Mouse (Mus musculus): ENCODE data around the gene Gm11639.

Gene Gm11639

GRCm38 (mm10) chr11:104685548-104685947 is at the start of gene Gm11639:
TSS of gene Gm11639 (plus strand) at chr11:104685707.
- no peak for DNase-seq (ENCODE audit: low spot score in 2 of 2)

- peak in 1 of 2 experiments; percentile 91 for DNase-seq (ENCODE audit: low spot score in 2 of 2)
Observed at GRCm38 (mm10) chr11:104637010-104637409, 48.5 kb upstream of the Gm11639 start.

- no peak for DNase-seq (ENCODE audit: low spot score in 2 of 2)
Observed at GRCm38 (mm10) chr11:104638006-104638405, 47.5 kb upstream of the Gm11639 start.

GRCm38 (mm10) chr11:104638906-104639305 is 46.6 kb upstream of the Gm11639 start:
- peak in 1 of 2 experiments; percentile 35 for DNase-seq (ENCODE audit: low spot score in 2 of 2)

GRCm38 (mm10) chr11:104639634-104640033 is 45.9 kb upstream of the Gm11639 start:
- DNase-seq (ENCODE audit: low spot score in 2 of 2) = no peak

GRCm38 (mm10) chr11:104640894-104641293 is 44.6 kb upstream of the Gm11639 start:
- DNase-seq (ENCODE audit: low spot score in 2 of 2) = no peak

GRCm38 (mm10) chr11:104643236-104643635 is 42.3 kb upstream of the Gm11639 start:
- no peak for DNase-seq (ENCODE audit: low spot score in 2 of 2)

GRCm38 (mm10) chr11:104645402-104645801 is 40.1 kb upstream of the Gm11639 start:
- peak in 1 of 2 experiments; percentile 49 for DNase-seq (ENCODE audit: low spot score in 2 of 2)

GRCm38 (mm10) chr11:104646173-104646572 is 39.3 kb upstream of the Gm11639 start:
- no peak for DNase-seq (ENCODE audit: low spot score in 2 of 2)

- DNase-seq (ENCODE audit: low spot score in 2 of 2) = peak in 1 of 2 experiments; percentile 41
Observed at GRCm38 (mm10) chr11:104646611-104647010, 38.9 kb upstream of the Gm11639 start.

- DNase-seq (ENCODE audit: low spot score in 2 of 2) = no peak
Observed at GRCm38 (mm10) chr11:104647188-104647867, 38.2 kb upstream of the Gm11639 start.

GRCm38 (mm10) chr11:104648571-104648970 is 36.9 kb upstream of the Gm11639 start:
- DNase-seq (ENCODE audit: low spot score in 2 of 2) = peak; percentile 51 to 77

GRCm38 (mm10) chr11:104660599-104660998 is 24.9 kb upstream of the Gm11639 start:
- peak in 1 of 2 experiments; percentile 41 for DNase-seq (ENCODE audit: low spot score in 2 of 2)

GRCm38 (mm10) chr11:104661106-104661505 is 24.4 kb upstream of the Gm11639 start:
- peak; percentile 27 to 40 for DNase-seq (ENCODE audit: low spot score in 2 of 2)

GRCm38 (mm10) chr11:104661531-104662205 is 23.8 kb upstream of the Gm11639 start:
- peak; percentile 48 to 54 for DNase-seq (ENCODE audit: low spot score in 2 of 2)

GRCm38 (mm10) chr11:104662573-104662972 is 22.9 kb upstream of the Gm11639 start:
- DNase-seq (ENCODE audit: low spot score in 2 of 2) = no peak

GRCm38 (mm10) chr11:104663241-104663877 is 22.1 kb upstream of the Gm11639 start:
- no peak for DNase-seq (ENCODE audit: low spot score in 2 of 2)

- DNase-seq (ENCODE audit: low spot score in 2 of 2) = peak; percentile 59 to 63
Observed at GRCm38 (mm10) chr11:104663878-104664261, 21.6 kb upstream of the Gm11639 start.

GRCm38 (mm10) chr11:104664441-104664840 is 21.1 kb upstream of the Gm11639 start:
- DNase-seq (ENCODE audit: low spot score in 2 of 2) = no peak

GRCm38 (mm10) chr11:104667399-104667798 is 18.1 kb upstream of the Gm11639 start:
- DNase-seq (ENCODE audit: low spot score in 2 of 2) = peak in 1 of 2 experiments; percentile 23

GRCm38 (mm10) chr11:104673412-104673811 is 12.1 kb upstream of the Gm11639 start:
- no peak for DNase-seq (ENCODE audit: low spot score in 2 of 2)

- DNase-seq (ENCODE audit: low spot score in 2 of 2) = no peak
Observed at GRCm38 (mm10) chr11:104674768-104675167, 10.7 kb upstream of the Gm11639 start.

- no peak for DNase-seq (ENCODE audit: low spot score in 2 of 2)
Observed at GRCm38 (mm10) chr11:104693235-104693634, 7.7 kb downstream of the Gm11639 start.
